Mouse (Mus musculus) cerebellum, postnatal 36 days (tissue): ENCODE results near the gene Slc16a4.
A peak's percentile ranks its signal among the peaks of the same experiment; 100 is the strongest.

ENCODE experiments used
- DNase-seq, 2 experiments: peaks; one replicate each; pipeline ENCODE4 v3.0.0; 2021 to 2022; ENCODE audit warnings: mixed read lengths in 2 of 2

Slc16a4 gene

GRCm38 (mm10) chr3:107290764-107291381, at the start of gene Slc16a4:
Gene Slc16a4, plus strand, starts transcription at chr3:107291230.
- DNase-seq = no peak

- DNase-seq = no peak
Observed at GRCm38 (mm10) chr3:107241389-107242094, 49.5 kb upstream of the Slc16a4 start.

- no peak for DNase-seq
Observed at GRCm38 (mm10) chr3:107246876-107247275, 44.2 kb upstream of the Slc16a4 start.

- DNase-seq = no peak
Observed at GRCm38 (mm10) chr3:107249042-107249441, 42.0 kb upstream of the Slc16a4 start.

- no peak for DNase-seq
Observed at GRCm38 (mm10) chr3:107250320-107250719, 40.7 kb upstream of the Slc16a4 start.

GRCm38 (mm10) chr3:107252035-107252434, 39.0 kb upstream of the Slc16a4 start:
- DNase-seq = no peak

- DNase-seq = no peak
Observed at GRCm38 (mm10) chr3:107253925-107254324, 37.1 kb upstream of the Slc16a4 start.

DNA sequence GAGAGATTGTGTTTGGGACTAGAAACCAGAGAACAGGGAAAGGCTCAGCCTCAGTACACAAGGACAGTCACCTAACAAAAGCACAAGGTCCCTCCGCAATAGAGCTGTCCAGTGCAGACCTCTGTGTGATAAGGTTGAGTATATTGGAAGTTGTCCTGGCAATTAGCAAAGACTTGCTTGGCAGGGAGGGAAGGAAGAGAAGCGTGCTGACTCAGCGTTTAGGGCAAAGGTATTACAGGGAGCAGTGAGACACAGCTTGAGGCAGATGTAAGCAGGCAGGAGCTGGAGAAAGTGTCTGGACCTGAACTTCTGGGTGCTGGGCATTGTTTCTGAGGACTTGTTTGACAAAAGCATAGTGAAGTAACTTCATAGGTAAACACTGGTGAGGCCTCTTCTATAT, 35.0 kb upstream of the Slc16a4 start:
- no peak for DNase-seq

- DNase-seq = no peak
Observed at GRCm38 (mm10) chr3:107256724-107257123, 34.3 kb upstream of the Slc16a4 start.

DNA sequence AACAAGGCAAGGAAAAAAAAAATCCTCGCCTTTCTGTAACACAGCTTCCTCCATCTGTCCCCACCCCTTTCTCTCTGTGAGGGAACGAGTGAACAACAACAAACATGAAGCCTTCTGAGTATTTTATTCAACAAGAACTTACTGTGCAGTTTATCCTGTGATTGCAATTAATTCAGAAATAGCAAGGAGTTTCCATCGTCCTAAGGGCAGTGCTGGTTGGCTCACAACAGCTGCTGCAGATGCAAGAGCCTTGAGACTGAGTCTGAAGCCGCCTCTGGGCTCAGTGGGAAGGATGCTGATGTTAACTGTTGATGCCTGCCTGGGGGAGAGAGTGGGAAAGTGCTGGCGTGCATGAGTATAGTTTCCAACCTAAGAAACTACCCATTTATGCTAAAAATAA, 33.1 kb upstream of the Slc16a4 start:
- no peak for DNase-seq

DNA sequence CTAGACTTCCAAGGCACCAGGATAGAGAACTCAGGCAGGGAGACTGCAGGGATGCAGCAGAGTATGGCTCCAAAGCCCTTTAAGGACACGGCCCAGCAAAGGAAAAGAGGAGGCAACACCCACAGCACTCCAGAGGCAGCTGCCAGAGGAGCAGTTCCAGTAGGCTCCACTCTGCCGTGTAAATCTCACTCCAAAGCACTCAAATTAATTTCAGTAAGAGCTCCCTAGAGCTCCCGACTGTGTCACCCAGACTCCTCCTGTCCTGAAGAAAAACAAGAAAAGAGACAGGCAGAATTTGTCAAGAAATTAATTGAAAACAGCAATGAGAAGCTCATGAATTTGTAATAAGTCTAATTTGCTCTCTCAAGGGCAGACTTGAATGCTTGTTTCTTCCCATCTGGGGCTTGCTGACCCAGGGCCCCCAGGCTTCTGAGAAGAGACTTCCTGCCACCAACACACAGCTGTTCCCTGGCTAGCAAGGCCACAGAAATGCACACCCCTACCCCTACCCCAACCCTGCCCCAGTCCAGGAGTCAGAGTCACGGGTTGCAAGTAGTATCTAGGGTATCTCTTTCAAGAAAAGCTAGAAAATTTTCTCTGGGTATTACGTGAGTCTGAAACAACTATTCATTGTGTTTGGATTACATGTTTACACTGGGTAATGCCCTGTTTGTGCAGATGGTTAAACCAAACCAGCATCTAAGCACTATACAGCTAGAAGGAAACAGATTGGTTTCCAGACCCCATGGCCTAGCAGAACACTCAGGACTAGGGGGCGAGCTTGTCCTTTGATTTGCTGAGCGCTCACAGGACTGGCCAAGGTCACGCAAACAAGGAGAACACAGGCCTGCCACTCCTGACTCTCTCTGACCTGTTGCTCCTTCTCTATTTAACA, 29.8 kb upstream of the Slc16a4 start:
- no peak for DNase-seq

DNA sequence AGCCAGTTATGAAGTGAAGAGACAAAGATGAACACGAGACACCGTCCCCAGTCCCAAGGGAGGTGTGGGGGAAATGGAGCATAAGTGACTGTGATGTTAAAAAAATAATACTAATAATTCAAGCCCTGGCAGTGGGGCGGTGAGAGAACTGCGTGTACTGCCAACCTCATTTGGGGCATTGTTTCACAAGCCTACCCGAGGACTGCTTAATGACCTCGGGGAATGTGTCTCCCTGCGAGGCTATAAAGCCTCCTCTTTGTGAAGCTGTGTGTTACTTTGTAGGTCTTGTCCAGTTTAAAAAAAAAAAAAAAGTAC, 29.2 kb upstream of the Slc16a4 start:
- DNase-seq = no peak

- DNase-seq = no peak
Observed at GRCm38 (mm10) chr3:107266814-107267345, 24.1 kb upstream of the Slc16a4 start.

DNA sequence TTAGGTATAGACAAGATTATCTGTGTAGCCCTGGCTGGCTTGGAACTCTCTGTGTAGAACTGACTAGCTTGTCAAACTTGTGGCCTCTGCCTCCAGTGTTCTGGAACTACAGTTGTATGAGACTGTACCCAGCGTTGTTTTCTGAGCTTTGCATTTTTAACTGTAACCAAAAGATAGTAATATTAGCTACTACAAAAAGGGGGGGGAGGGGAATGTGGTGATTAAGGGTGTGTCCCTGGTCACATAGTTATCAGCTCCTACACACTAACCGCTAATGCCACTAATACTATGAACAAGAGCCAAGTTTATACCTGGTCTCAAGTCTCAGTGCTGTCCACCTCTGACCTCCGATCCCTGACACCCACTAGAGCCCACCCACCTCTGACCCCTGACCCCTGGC, 18.6 kb upstream of the Slc16a4 start:
- no peak for DNase-seq

GRCm38 (mm10) chr3:107273820-107274219, 17.2 kb upstream of the Slc16a4 start:
- DNase-seq = peak; percentile 52 to 62

DNA sequence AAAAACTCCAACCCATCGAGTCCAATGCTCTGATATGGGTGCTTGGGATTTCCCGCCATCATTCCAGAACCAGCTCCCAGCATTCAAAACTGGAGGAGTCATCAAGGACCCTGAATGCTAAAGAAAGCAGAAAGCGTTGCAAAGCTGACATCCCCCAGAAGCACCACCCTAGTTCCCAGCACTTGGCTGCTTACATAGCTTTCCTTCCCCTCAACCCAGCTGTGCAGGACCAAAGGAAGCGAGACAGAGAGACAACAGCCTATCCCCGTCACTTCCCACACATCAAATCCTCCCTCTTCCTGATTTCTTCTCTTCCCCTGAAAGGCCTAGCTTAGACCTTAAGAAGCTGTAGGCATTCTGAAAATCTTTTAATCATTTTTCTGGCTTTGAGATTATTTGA, 15.7 kb upstream of the Slc16a4 start:
- no peak for DNase-seq

DNA sequence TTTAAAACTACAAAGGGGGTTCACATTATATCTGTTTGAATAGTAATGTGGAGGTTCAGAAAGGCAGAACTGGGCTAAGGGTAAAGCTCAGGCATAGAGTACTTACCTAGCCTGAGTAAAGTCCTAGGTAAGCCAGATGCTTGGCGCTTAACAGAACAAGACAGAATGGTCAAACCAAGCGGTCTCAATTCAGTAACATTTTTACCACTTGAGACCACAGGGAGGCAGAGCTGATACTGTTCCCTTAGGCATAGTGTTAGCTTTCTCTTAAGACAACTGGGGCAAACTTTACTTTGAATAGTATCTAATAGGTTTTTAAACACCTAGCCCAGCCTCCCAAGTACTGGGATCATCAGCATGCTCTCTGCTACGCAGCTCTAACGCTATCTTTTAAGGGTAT, 15.0 kb upstream of the Slc16a4 start:
- DNase-seq = no peak

DNA sequence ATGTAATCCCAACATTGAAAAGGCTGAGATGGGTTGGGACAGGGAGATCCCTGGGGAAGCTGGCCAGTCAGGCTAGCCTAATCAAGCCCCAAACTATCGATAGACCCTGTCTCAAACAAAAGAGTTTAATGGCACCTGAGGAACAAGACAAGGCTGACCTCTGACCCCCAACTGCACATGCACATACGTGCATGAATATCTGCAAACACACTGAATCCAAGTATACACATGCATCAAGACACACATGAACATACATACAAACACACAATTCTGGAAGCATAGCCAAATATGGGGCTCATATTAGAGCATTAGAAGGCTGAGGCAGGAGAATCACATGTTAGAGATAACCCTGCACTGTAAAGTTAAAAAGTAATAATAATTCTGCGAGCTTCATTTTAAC, 14.4 kb upstream of the Slc16a4 start:
- no peak for DNase-seq

DNA sequence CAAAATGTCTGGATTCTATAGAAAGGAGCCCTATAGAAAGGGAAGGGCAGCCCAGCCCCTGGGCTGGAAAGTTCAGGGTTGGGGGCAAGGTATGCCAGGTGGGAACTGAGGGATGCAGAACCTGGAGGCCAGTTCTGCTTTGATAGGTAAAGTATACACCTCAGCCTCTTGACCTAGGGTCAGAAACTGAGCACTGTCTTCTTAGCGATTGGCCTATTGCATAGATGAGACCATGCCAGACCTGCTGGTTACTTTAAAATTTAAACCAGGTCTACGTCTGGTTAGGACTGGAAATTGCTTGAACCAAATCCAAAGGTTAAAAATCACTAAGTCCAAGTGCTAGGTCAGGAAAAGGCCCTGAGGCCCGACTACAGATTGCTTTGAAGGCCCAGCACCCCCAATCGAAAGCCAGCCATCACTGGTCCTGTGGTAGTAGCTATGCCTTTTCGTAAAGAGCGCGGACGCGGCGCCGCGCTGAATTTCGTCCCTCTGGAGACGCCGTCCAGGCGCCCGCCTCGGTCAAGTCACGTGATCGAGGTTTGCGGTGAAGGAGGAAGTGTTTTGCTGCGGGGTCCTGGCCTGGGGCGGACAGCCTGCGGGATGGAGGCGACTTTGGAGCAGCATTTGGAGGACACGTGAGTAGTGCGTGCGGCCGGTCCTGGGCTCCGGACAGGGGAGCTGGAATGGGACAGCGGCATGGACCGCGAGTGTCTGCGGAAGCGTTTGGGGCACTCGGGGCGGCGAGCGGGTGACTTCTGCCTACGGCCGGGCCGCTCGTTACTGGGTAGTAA, 12.4 kb upstream of the Slc16a4 start, which contains the start of gene Lamtor5:
Gene Lamtor5, plus strand, starts transcription at position 380 of the 791 bp plus-strand sequence.
- peak; percentile 92 to 94 for DNase-seq

GRCm38 (mm10) chr3:107286123-107286522, 4.9 kb upstream of the Slc16a4 start:
- DNase-seq = no peak

GRCm38 (mm10) chr3:107287346-107287745, 3.7 kb upstream of the Slc16a4 start:
- DNase-seq = no peak

DNA sequence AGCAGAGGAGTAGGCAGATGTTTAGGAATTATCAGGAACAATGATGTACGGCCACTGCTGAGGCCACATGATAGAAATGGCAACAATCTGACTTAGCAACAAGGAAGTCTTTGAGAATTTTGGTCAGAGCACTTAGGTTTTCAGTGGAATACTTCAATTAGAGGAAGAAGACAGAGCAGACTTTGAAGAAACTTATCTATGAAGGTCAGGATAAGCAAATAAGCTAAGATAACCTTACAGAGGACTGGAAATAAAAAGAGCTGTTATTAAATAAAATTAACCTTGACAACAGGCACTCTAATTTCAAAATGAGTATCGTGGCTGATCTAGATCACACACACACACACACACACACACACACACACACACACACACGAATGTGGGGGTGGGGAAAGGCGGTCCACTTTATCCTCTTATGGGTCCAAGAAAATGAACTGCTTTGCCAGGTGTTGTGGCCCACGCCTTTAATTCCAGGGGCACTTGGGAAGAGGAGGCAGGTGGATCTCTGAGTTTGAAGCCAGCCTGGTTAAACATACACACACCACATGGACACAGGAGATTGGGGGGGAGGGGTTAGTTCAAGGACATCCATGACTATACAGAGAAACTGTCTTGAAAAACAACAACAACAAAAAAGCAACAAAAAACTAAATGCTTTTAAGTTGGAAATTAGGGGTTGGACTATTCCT, 4.8 kb downstream of the Slc16a4 start:
- no peak for DNase-seq
